Mouse (Mus musculus) heart, postnatal 14 days (tissue): ENCODE measurements around the gene Gpc6. TPM values are rescaled to one million over a fixed set of nuclear protein-coding genes. Genes with fewer than 3 reads are reported as not detected.
"Not testable (repeated sequence)": the region's sequence is repeated elsewhere in the genome, so short reads cannot be mapped to it uniquely, and the experiment has no call there.

Experiments used
- DNase-seq, 2 experiments: peaks; one replicate each; pipeline ENCODE4 v3.0.0; 2021 to 2022
- intact Hi-C: fragments of 180-260 bp; cut with DNase I; formaldehyde crosslinking; loops from one replicate; pipeline ENCODE4 v1.15.1; 2025
- total RNA-seq, 2 experiments: library from RNA; stranded (reverse); gene quantifications; 2 replicates each; pipeline ENCODE4 v1.2.3; 2021

Gene Gpc6
- total RNA-seq, 2 experiments from 2014 or later = 21.1 to 22.5 TPM

- intact Hi-C loops = no loop called here
- DNase-seq = no peak
These were observed 494.6 kb downstream of the Gpc6 start for GRCm38 (mm10) chr14:117419561-117420218.

- intact Hi-C loops = no loop called here
- DNase-seq = no peak
These were observed 496.1 kb downstream of the Gpc6 start for GRCm38 (mm10) chr14:117421170-117421569.

GRCm38 (mm10) chr14:117426116-117426515 is 501.0 kb downstream of the Gpc6 start:
- no peak for DNase-seq
- intact Hi-C loops = no loop called here

GRCm38 (mm10) chr14:117427776-117428175 is 502.7 kb downstream of the Gpc6 start:
- intact Hi-C loops = no loop called here
- DNase-seq = no peak

GRCm38 (mm10) chr14:117435739-117436138 is 510.6 kb downstream of the Gpc6 start:
- intact Hi-C loops = no loop called here
- no peak for DNase-seq

- intact Hi-C loops, DNase-seq: not testable (repeated sequence)
These were observed 521.6 kb downstream of the Gpc6 start for GRCm38 (mm10) chr14:117446675-117447231.

GRCm38 (mm10) chr14:117451391-117451991 is 526.4 kb downstream of the Gpc6 start:
- DNase-seq = no peak
- intact Hi-C loops = no loop called here

GRCm38 (mm10) chr14:117452150-117452549 is 527.0 kb downstream of the Gpc6 start:
- DNase-seq = no peak
- intact Hi-C loops = no loop called here

GRCm38 (mm10) chr14:117473378-117473777 is 548.3 kb downstream of the Gpc6 start:
- DNase-seq = no peak
- intact Hi-C loops = no loop called here

GRCm38 (mm10) chr14:117478879-117479278 is 553.8 kb downstream of the Gpc6 start:
- DNase-seq = no peak
- intact Hi-C loops = no loop called here

GRCm38 (mm10) chr14:117487161-117487754 is 562.1 kb downstream of the Gpc6 start:
- no peak for DNase-seq
- intact Hi-C loops = no loop called here

GRCm38 (mm10) chr14:117490469-117490868 is 565.4 kb downstream of the Gpc6 start:
- intact Hi-C loops = no loop called here
- no peak for DNase-seq

- intact Hi-C loops = no loop called here
- no peak for DNase-seq
These were observed 570.0 kb downstream of the Gpc6 start for GRCm38 (mm10) chr14:117495118-117495517.

GRCm38 (mm10) chr14:117498785-117499184 is 573.7 kb downstream of the Gpc6 start:
- intact Hi-C loops = no loop called here
- no peak for DNase-seq

- intact Hi-C loops = no loop called here
These were observed 574.2 kb downstream of the Gpc6 start for GRCm38 (mm10) chr14:117499354-117499753.

GRCm38 (mm10) chr14:117514829-117515228 is 589.7 kb downstream of the Gpc6 start:
- intact Hi-C loops = no loop called here

More at GRCm38 (mm10) chr14:117499354-117499753, 574.2 kb downstream of the Gpc6 start:
- DNase-seq = no peak

GRCm38 (mm10) chr14:117519574-117519973 is 594.5 kb downstream of the Gpc6 start:
- no peak for DNase-seq
- intact Hi-C loops = no loop called here

More at GRCm38 (mm10) chr14:117514829-117515228, 589.7 kb downstream of the Gpc6 start:
- no peak for DNase-seq

GRCm38 (mm10) chr14:117520706-117521105 is 595.6 kb downstream of the Gpc6 start:
- no peak for DNase-seq
- intact Hi-C loops = no loop called here

- intact Hi-C loops = no loop called here
- DNase-seq = no peak
These were observed 600.0 kb downstream of the Gpc6 start for GRCm38 (mm10) chr14:117525133-117525532.

GRCm38 (mm10) chr14:117527053-117527452 is 601.9 kb downstream of the Gpc6 start:
- intact Hi-C loops = no loop called here
- DNase-seq = no peak

- intact Hi-C loops = no loop called here
- DNase-seq = no peak
These were observed 604.3 kb downstream of the Gpc6 start for GRCm38 (mm10) chr14:117529439-117529838.
